Mouse (Mus musculus) C2C12 (cell line): ENCODE measurements around the gene Rnd3.

Experiments
- CEBPB ChIP-seq: IDR thresholded peaks from one replicate; pipeline ENCODE4 v1.6.1; 2011; ENCODE audit warnings: low read depth, mild to moderate bottlenecking, control low read depth, moderate library complexity
- CTCF ChIP-seq: IDR thresholded peaks from one replicate; pipeline ENCODE4 v1.5.1; 2011; ENCODE audit not compliant: control insufficient read depth, insufficient read depth, insufficient read length
- MAX ChIP-seq: IDR thresholded peaks from one replicate; pipeline ENCODE4 v1.6.1; 2011; ENCODE audit warnings: mild to moderate bottlenecking, control low read depth
- MYOD1 ChIP-seq: IDR thresholded peaks from one replicate; pipeline ENCODE4 v1.6.1; 2011; ENCODE audit warnings: low read depth; ENCODE audit not compliant: control insufficient read depth, insufficient read length
- USF1 ChIP-seq: IDR thresholded peaks from one replicate; pipeline ENCODE4 v1.6.1; 2011; ENCODE audit warnings: low read depth, mild to moderate bottlenecking, control low read depth, moderate library complexity

- TF ChIP-seq CTCF: no peak
- no peak for TF ChIP-seq MYOD1
- TF ChIP-seq CEBPB: no peak
- TF ChIP-seq MAX: no peak
- TF ChIP-seq USF1: no peak
These were observed 47.7 kb downstream of the Rnd3 start for GRCm38 (mm10) chr2:51101187-51101586.
